Mouse (Mus musculus) CH12.LX (cell line): ENCODE measurements around the gene Map1b.

Experiments
- CTCF ChIP-seq, 2 experiments: IDR thresholded peaks in 1 of 2; conservative IDR thresholded peaks in 1 of 2; 2 replicates each; pipeline ENCODE4 v1.5.1; 2011 to 2012; ENCODE audit warnings: low read depth in 2 of 2, low read length in 2 of 2, improper control_type of control experiment in 1 of 2, inconsistent platforms in 1 of 2, mild to moderate bottlenecking in 1 of 2, moderate library complexity in 1 of 2
- ETS1 ChIP-seq: conservative IDR thresholded peaks from 2 replicates; pipeline ENCODE4 v1.6.1; 2012; ENCODE audit warnings: low read depth, mild to moderate bottlenecking, inconsistent platforms, low read length, improper control_type of control experiment, moderate library complexity
- MAFK ChIP-seq: IDR thresholded peaks from 2 replicates; pipeline ENCODE4 v1.6.1; 2011; ENCODE audit warnings: low read length, improper control_type of control experiment; ENCODE audit not compliant: insufficient replicate concordance
- MAZ ChIP-seq: IDR thresholded peaks from 2 replicates; pipeline ENCODE4 v1.6.1; 2012; ENCODE audit warnings: low read depth, mild to moderate bottlenecking, inconsistent platforms, low read length, improper control_type of control experiment, moderate library complexity
- MXI1 ChIP-seq: IDR thresholded peaks from 2 replicates; pipeline ENCODE4 v1.6.1; 2011; ENCODE audit warnings: mild to moderate bottlenecking, low read depth, low read length, improper control_type of control experiment
- MYC ChIP-seq: IDR thresholded peaks from 2 replicates; pipeline ENCODE4 v1.6.1; 2011; ENCODE audit warnings: low read depth, mild to moderate bottlenecking, improper control_type of control experiment, low read length
- PAX5 ChIP-seq: IDR thresholded peaks from 2 replicates; pipeline ENCODE4 v1.6.1; 2012; ENCODE audit warnings: low read length, inconsistent platforms, mixed read lengths
- POLR2A ChIP-seq: IDR thresholded peaks from 2 replicates; pipeline ENCODE4 v1.6.1; 2011; ENCODE audit warnings: low read depth, mild to moderate bottlenecking, improper control_type of control experiment, low read length
- POLR2AphosphoS2 ChIP-seq: IDR thresholded peaks from 2 replicates; pipeline ENCODE4 v1.6.1; 2011; ENCODE audit warnings: low read depth, low read length, improper control_type of control experiment
- RCOR1 ChIP-seq: conservative IDR thresholded peaks from 2 replicates; pipeline ENCODE4 v1.6.1; 2012; ENCODE audit warnings: low read depth, mild to moderate bottlenecking, inconsistent platforms, low read length, improper control_type of control experiment
- ZNF384 ChIP-seq: IDR thresholded peaks from 2 replicates; pipeline ENCODE4 v1.6.1; 2012; ENCODE audit warnings: low read depth, low read length, improper control_type of control experiment, inconsistent platforms

- TF ChIP-seq CTCF (conservative IDR thresholded peaks at IDR 0.05 in 1 of 2, IDR thresholded peaks at IDR 0.05 in 1 of 2; ENCODE audit: low read depth in 2 of 2, low read length in 2 of 2): no peak
- TF ChIP-seq PAX5: no peak
- TF ChIP-seq POLR2A: no peak
- TF ChIP-seq RCOR1: no peak
- TF ChIP-seq MAZ: no peak
- TF ChIP-seq MAFK: no peak
- TF ChIP-seq ETS1: no peak
- no peak for TF ChIP-seq MXI1
- no peak for TF ChIP-seq POLR2AphosphoS2
- no peak for TF ChIP-seq ZNF384
- no peak for TF ChIP-seq MYC
These were observed 31.4 kb downstream of the Map1b start for GRCm38 (mm10) chr13:99484905-99485304.
